Mouse (Mus musculus) forebrain, embryonic 10.5 days (tissue): ENCODE data around the gene Rfc3. TPM values are rescaled to one million over a fixed set of nuclear protein-coding genes. Genes with fewer than 3 reads are reported as not detected.

Experiments
- polyA plus RNA-seq: library from polyadenylated mRNA; unstranded; fragments of >200 nt; fragmentation: Nextera tagmentation; extraction: Ambion mirVana; gene quantifications from 2 replicates; pipeline ENCODE4 v1.2.1, GENCODE M21; 2016

The Rfc3 gene
- polyA plus RNA-seq, 1 experiment from 2014 or later, result 173 TPM

Other genes with a start within 250 kb of the Rfc3 start
- gene Gm42906, start 223.1 kb downstream of the Rfc3 start, polyA plus RNA-seq, result not detected in 2 replicates
- gene Vmn2r18, start 45.2 kb downstream of the Rfc3 start, polyA plus RNA-seq, result 0.17 and 0.31 TPM in 2 replicates